Mouse (Mus musculus) liver, adult 2 months (tissue): ENCODE data around the gene Sva. TPM values are rescaled to one million over a fixed set of nuclear protein-coding genes. Genes with fewer than 3 reads are reported as not detected.

Experiments used
- DNase-seq: peaks from one replicate; pipeline ENCODE4 v3.0.0-alpha.2; 2011; ENCODE audit warnings: low read depth, low spot score; ENCODE audit errors: extremely low read depth
- H3K27ac ChIP-seq: fragments of 200-500 bp; replicated peaks from 2 replicates; pipeline ENCODE4 v1.5.1; 2012; ENCODE audit warnings: low read depth, mild to moderate bottlenecking, control low read depth, inconsistent platforms, low read length; ENCODE audit not compliant: insufficient read depth
- H3K27me3 ChIP-seq: fragments of 200-500 bp; 2 replicates; pipeline ENCODE4 v1.6.1; 2012; ENCODE audit warnings: mild to moderate bottlenecking, moderate library complexity, low read length, inconsistent platforms; ENCODE audit not compliant: control insufficient read depth, insufficient read depth
- H3K36me3 ChIP-seq: fragments of 200-500 bp; 2 replicates; pipeline ENCODE4 v1.6.1; 2012; ENCODE audit warnings: low read length, inconsistent platforms; ENCODE audit not compliant: control insufficient read depth, insufficient read depth
- H3K4me1 ChIP-seq: fragments of 200-500 bp; 2 replicates; pipeline ENCODE4 v1.6.1; 2011; ENCODE audit warnings: low read length; ENCODE audit not compliant: control insufficient read depth, insufficient read depth
- H3K4me3 ChIP-seq: fragments of 200-500 bp; 2 replicates; pipeline ENCODE4 v1.5.1; 2011; ENCODE audit warnings: low read depth, mild to moderate bottlenecking, control low read depth, low read length, moderate library complexity; ENCODE audit not compliant: insufficient read depth
- H3K79me2 ChIP-seq: fragments of 200-500 bp; 2 replicates; pipeline ENCODE4 v1.6.1; 2012; ENCODE audit warnings: inconsistent platforms, mild to moderate bottlenecking, low read length, moderate library complexity; ENCODE audit not compliant: control insufficient read depth, insufficient read depth
- H3K9ac ChIP-seq: fragments of 200-500 bp; 2 replicates; pipeline ENCODE4 v1.6.1; 2012; ENCODE audit warnings: low read depth, mild to moderate bottlenecking, control low read depth, inconsistent platforms, low read length
- CTCF ChIP-seq: fragments of 200-500 bp; IDR thresholded peaks from 2 replicates; pipeline ENCODE4 v1.5.1; 2011; ENCODE audit warnings: low read depth, low read length, control low read depth
- POLR2A ChIP-seq: fragments of 200-500 bp; IDR thresholded peaks from 2 replicates; pipeline ENCODE4 v1.6.1; 2011; ENCODE audit warnings: low read length, control low read depth; ENCODE audit not compliant: insufficient read depth; ENCODE audit errors: extremely low read depth
- polyA plus RNA-seq: library from polyadenylated mRNA; depleted of rRNA; stranded (reverse); fragments of >200 nt; gene quantifications from 2 replicates; pipeline ENCODE4 v1.2.3, GENCODE M21; 2012; rRNA removed
- total RNA-seq: library from RNA; depleted of rRNA; stranded (reverse); fragments of >200 nt; gene quantifications from 2 replicates; pipeline ENCODE4 v1.2.3, GENCODE M21; 2014; rRNA removed

Gene Sva
- total RNA-seq (not detected in 2 replicates), polyA plus RNA-seq (not detected in 2 replicates)

DNA sequence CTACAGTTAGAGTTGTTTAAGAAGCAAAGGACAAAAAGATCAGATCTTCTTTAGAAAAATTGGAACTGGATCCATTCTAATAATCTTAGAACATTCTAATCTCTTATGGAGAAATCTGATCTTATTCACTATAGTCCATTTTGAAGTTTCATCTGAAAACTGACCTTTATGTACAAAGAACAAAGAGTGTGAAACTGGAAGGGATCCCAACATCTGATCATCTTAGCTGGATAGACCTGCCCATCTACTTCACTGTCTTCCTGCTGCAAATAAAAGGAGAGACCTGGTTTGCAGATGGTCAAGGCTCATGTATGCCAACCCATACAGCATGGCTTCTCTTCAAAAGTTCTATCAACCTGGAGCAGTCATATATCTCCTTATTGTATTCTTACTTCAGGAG is at the start of gene Sva:
Gene Sva, plus strand, starts transcription at position 301 of the 400 bp plus-strand sequence.
- Histone ChIP-seq H3K4me3 (no peak within 1 kb of the TSS), H3K36me3 (no peaks in the 10 kb centered on the region), H3K27ac (no peak within 1 kb of the TSS), H3K9ac (no peak within 1 kb of the TSS), H3K4me1 (no peaks in the 10 kb centered on the region), H3K27me3 (no peaks in the 10 kb centered on the region), H3K79me2 (no peaks in the 10 kb centered on the region)
- TF ChIP-seq CTCF (no peak), POLR2A (no peak)
- no peak for DNase-seq

Other genes starting within 250 kb of the Sva start
- gene Pip, start 190.9 kb upstream of the Sva start, total RNA-seq, result not detected in 2 replicates
- gene Pip, start 190.9 kb upstream of the Sva start, polyA plus RNA-seq, result not detected in 2 replicates
- not detected in 2 replicates for gene Sval2, start 185.4 kb upstream of the Sva start, total RNA-seq
- gene Sval2, start 185.4 kb upstream of the Sva start, polyA plus RNA-seq, result not detected in 2 replicates
- not detected in 2 replicates for gene Sval1, start 86.8 kb upstream of the Sva start, total RNA-seq
- not detected in 2 replicates for gene Sval1, start 86.8 kb upstream of the Sva start, polyA plus RNA-seq
- not detected in 2 replicates for gene Sval3, start 70.3 kb upstream of the Sva start, total RNA-seq
- gene Sval3, start 70.3 kb upstream of the Sva start, polyA plus RNA-seq, result not detected in 2 replicates
- gene Tas2r139, start 102.5 kb downstream of the Sva start, total RNA-seq, result not detected in 2 replicates
- not detected in 2 replicates for gene Tas2r139, start 102.5 kb downstream of the Sva start, polyA plus RNA-seq
- gene Tas2r144, start 176.9 kb downstream of the Sva start, total RNA-seq, result not detected in 2 replicates
- gene Tas2r144, start 176.9 kb downstream of the Sva start, polyA plus RNA-seq, result not detected in 2 replicates
- gene Gstk1, start 207.5 kb downstream of the Sva start, total RNA-seq, result 279 and 283 TPM in 2 replicates
- 166 and 218 TPM in 2 replicates for gene Gstk1, start 207.5 kb downstream of the Sva start, polyA plus RNA-seq
- gene Tmem139, start 223.6 kb downstream of the Sva start, total RNA-seq, result 0.46 TPM in 1 of 2 replicates, not detected in the other
- 0.29 and 0.37 TPM in 2 replicates for gene Tmem139, start 223.6 kb downstream of the Sva start, polyA plus RNA-seq
- 5.6 and 6.2 TPM in 2 replicates for gene Casp2, start 226.6 kb downstream of the Sva start, total RNA-seq
- gene Casp2, start 226.6 kb downstream of the Sva start, polyA plus RNA-seq, result 3.7 and 3.8 TPM in 2 replicates
- 0.09 TPM in 1 of 2 replicates, not detected in the other for gene Clcn1, start 248.3 kb downstream of the Sva start, total RNA-seq
- 0.02 TPM in 1 of 2 replicates, not detected in the other for gene Clcn1, start 248.3 kb downstream of the Sva start, polyA plus RNA-seq